Mouse (Mus musculus): Measurements from ENCODE around the gene Cyp2w1.

- TF ChIP-seq POLR2A (IDR thresholded peaks at IDR 0.05; ENCODE audit: borderline replicate concordance, extremely low read depth, low read depth, low read length) (peak; percentile 53; the same call in 1 of the 2 replicates), CTCF (IDR thresholded peaks at IDR 0.05; ENCODE audit: insufficient read depth, low read length) (peak; percentile 99)
Observed at GRCm38 (mm10) chr5:139364260-139364910, 12.0 kb downstream of the Cyp2w1 start.

All from lung, adult 2 months (tissue).